Comparison of ENCODE assay signal across 9 mouse cellular contexts in genomic region chr2:116980692-116981091, GRCm38 (mm10).
DNase-seq lines count a peak whose midpoint lies in the region; ATAC-seq and TF ChIP-seq lines count a peak whose summit lies in the region.
"Had no signal": no experiment of that assay in that cellular context is flagged by ENCODE, and none has a peak within 500 bp of the region (broad histone marks: within the 10 kb centered on the region; RNA-seq: fewer than 3 reads in every experiment).

No protein-coding gene starts in this region.

- no peak overlapping the region for H3K4me3 ChIP-seq in intestine, embryonic 14.5 days (ENCODE audit: low read depth, low read length)
- no peak overlapping the region for H3K4me3 ChIP-seq in intestine, postnatal 0 days (ENCODE audit: low read depth, low read length)
- no peak overlapping the region for H3K4me3 ChIP-seq in ES-Bruce4 (ENCODE audit: low read depth, low read length)
- H3K4me3 ChIP-seq in brown adipose tissue, adult 24 weeks (ENCODE audit: insufficient read depth, low read depth, low read length), result no peak overlapping the region
- H3K4me3 ChIP-seq in heart, postnatal 0 days (ENCODE audit: low read depth, low read length), result no peak overlapping the region

- no peak for ATAC-seq in intestine, embryonic 14.5 days (replicated peaks; ENCODE audit: low FRiP score, low TSS enrichment, low read depth)
- ATAC-seq in intestine, postnatal 0 days, result no peak
- ATAC-seq in heart, postnatal 0 days (ENCODE audit: insufficient read depth, low read depth), result no peak
- ATAC-seq in megakaryocyte progenitor cell, adult 5-6 weeks (replicated peaks; ENCODE audit: poor library complexity), result no peak

- H3K4me2 ChIP-seq in intestine, embryonic 14.5 days (ENCODE audit: low read length), result no peak overlapping the region
- H3K4me2 ChIP-seq in intestine, postnatal 0 days (replicated peaks; ENCODE audit: low read depth), result no peak overlapping the region
- H3K4me2 ChIP-seq in heart, postnatal 0 days (ENCODE audit: low read depth, low read length), result no peak overlapping the region

- no peak overlapping the region for H3K9ac ChIP-seq in intestine, embryonic 14.5 days (ENCODE audit: low read length)
- H3K9ac ChIP-seq in intestine, postnatal 0 days (ENCODE audit: low read depth, low read length), result no peak overlapping the region
- no peak overlapping the region for H3K9ac ChIP-seq in ES-Bruce4 (ENCODE audit: low read depth, poor library complexity, severe bottlenecking)
- H3K9ac ChIP-seq in heart, postnatal 0 days (replicated peaks; ENCODE audit: low read depth, low read length), result no peak overlapping the region

- TF ChIP-seq POLR2A in ES-Bruce4 (IDR thresholded peaks at IDR 0.05; ENCODE audit: insufficient read depth, low read length), result no peak

- H3K4me1 ChIP-seq in intestine, embryonic 14.5 days (replicated peaks; ENCODE audit: control insufficient read depth, insufficient read depth, low read length), result peaks cover 32% of the 10 kb centered on the region
- no peaks in the 10 kb centered on the region for H3K4me1 ChIP-seq in intestine, postnatal 0 days (replicated peaks; ENCODE audit: control insufficient read depth, insufficient read depth, low read length)
- peaks cover 5% of the 10 kb centered on the region for H3K4me1 ChIP-seq in ES-Bruce4 (ENCODE audit: control insufficient read depth, insufficient read depth, low read length)
- peaks cover 14% of the 10 kb centered on the region for H3K4me1 ChIP-seq in brown adipose tissue, adult 24 weeks (ENCODE audit: control insufficient read depth, insufficient read depth, insufficient read length, low read length)
- peaks cover 6% of the 10 kb centered on the region; the same call in 1 of the 2 replicates for H3K4me1 ChIP-seq in heart, postnatal 0 days (ENCODE audit: control insufficient read depth, insufficient read depth)

- no peak for TF ChIP-seq CTCF in intestine, postnatal 0 days (IDR thresholded peaks at IDR 0.05; ENCODE audit: low read depth)
- no peak for TF ChIP-seq CTCF in ES-Bruce4 (IDR thresholded peaks at IDR 0.05; ENCODE audit: low read depth, low read length)
- TF ChIP-seq CTCF in heart, postnatal 0 days (IDR thresholded peaks at IDR 0.05; ENCODE audit: low read depth), result no peak

- H3K36me3 ChIP-seq in intestine, embryonic 14.5 days (ENCODE audit: control insufficient read depth, insufficient read depth, low read length), result no peaks in the 10 kb centered on the region
- no peaks in the 10 kb centered on the region for H3K36me3 ChIP-seq in intestine, postnatal 0 days (ENCODE audit: control insufficient read depth, insufficient read depth)
- H3K36me3 ChIP-seq in ES-Bruce4 (ENCODE audit: control insufficient read depth, insufficient read depth, low read length, poor library complexity, severe bottlenecking), result no peaks in the 10 kb centered on the region
- no peaks in the 10 kb centered on the region for H3K36me3 ChIP-seq in heart, postnatal 0 days (replicated peaks; ENCODE audit: control insufficient read depth, insufficient read depth, low read length)

- no peaks in the 10 kb centered on the region for H3K27me3 ChIP-seq in intestine, embryonic 14.5 days (replicated peaks; ENCODE audit: control insufficient read depth, insufficient read depth, low read length)
- H3K27me3 ChIP-seq in intestine, postnatal 0 days (replicated peaks; ENCODE audit: control insufficient read depth, insufficient read depth, low read length), result no peaks in the 10 kb centered on the region
- no peaks in the 10 kb centered on the region for H3K27me3 ChIP-seq in ES-Bruce4 (ENCODE audit: control insufficient read depth, insufficient read depth, low read length, poor library complexity, severe bottlenecking)
- H3K27me3 ChIP-seq in heart, postnatal 0 days (ENCODE audit: control insufficient read depth, insufficient read depth, low read length), result no peaks in the 10 kb centered on the region

- peak overlapping the region; percentile 70 for H3K27ac ChIP-seq in intestine, embryonic 14.5 days (ENCODE audit: low read depth)
- H3K27ac ChIP-seq in intestine, postnatal 0 days (ENCODE audit: low read depth, low read length), result no peak overlapping the region
- peak overlapping the region; percentile 81 for H3K27ac ChIP-seq in ES-Bruce4 (ENCODE audit: insufficient read depth, low read length)
- H3K27ac ChIP-seq in brown adipose tissue, adult 24 weeks (replicated peaks; ENCODE audit: low read depth, low read length), result peak overlapping the region; percentile 53; the same call in 1 of the 2 replicates
- H3K27ac ChIP-seq in heart, postnatal 0 days (ENCODE audit: low read depth), result peak overlapping the region; percentile 72

- no peak for DNase-seq in intestine, embryonic 14.5 days (ENCODE audit: low spot score)
- no peak for DNase-seq in heart, postnatal 0 days (ENCODE audit: low spot score)
- no peak for DNase-seq in spleen, postnatal 36 days (ENCODE audit: low spot score in 2 of 2)
- DNase-seq: lung, postnatal 36 days; thymus, postnatal 14 days had no signal

- WGBS in intestine, embryonic 14.5 days, result 49% methylated on average over 5 of the region's 5 CpGs
- 52% methylated on average over 5 of the region's 5 CpGs for WGBS in intestine, postnatal 0 days
- WGBS in heart, postnatal 0 days, result 49% methylated on average over 5 of the region's 5 CpGs

- 0 out of 2 replicates have a peak, but pooled peaks have one; percentile 9 for TF ChIP-seq EP300 in ES-Bruce4 (IDR thresholded peaks at IDR 0.05; ENCODE audit: insufficient read depth, low read depth, low read length)
- TF ChIP-seq EP300 in heart, postnatal 0 days (IDR thresholded peaks at IDR 0.05; ENCODE audit: low read depth), result no peak

- no peaks in the 10 kb centered on the region for H3K9me3 ChIP-seq in intestine, embryonic 14.5 days (ENCODE audit: control insufficient read depth, low read length)
- H3K9me3 ChIP-seq in intestine, postnatal 0 days (ENCODE audit: control insufficient read depth), result no peaks in the 10 kb centered on the region
- H3K9me3 ChIP-seq in ES-Bruce4 (replicated peaks; ENCODE audit: control insufficient read depth, insufficient read depth, low read length, poor library complexity, severe bottlenecking), result no peaks in the 10 kb centered on the region
- H3K9me3 ChIP-seq in heart, postnatal 0 days (replicated peaks; ENCODE audit: control insufficient read depth, low read length), result no peaks in the 10 kb centered on the region
